Comparison of ENCODE assay signal across 8 mouse cellular contexts in genomic region chr4:108779763-108780056, GRCm38 (mm10). TPM values are rescaled to one million over a fixed set of nuclear protein-coding genes. Genes with fewer than 3 reads are reported as not detected.
A peak's percentile ranks its signal among the peaks of the same experiment; 100 is the strongest.
DNase-seq lines count a peak whose midpoint lies in the region; ATAC-seq and TF ChIP-seq lines count a peak whose summit lies in the region.

No protein-coding gene starts in this region.

- peak overlapping the region; percentile 94 for H3K27ac ChIP-seq in heart, embryonic 11.5 days (ENCODE audit: low read depth, low read length)
- H3K27ac ChIP-seq in CH12.LX (ENCODE audit: insufficient read depth, low read depth): no peak overlapping the region
- peak overlapping the region; percentile 98 for H3K27ac ChIP-seq in forebrain, embryonic 12.5 days
- H3K27ac ChIP-seq in liver, postnatal 0 days (ENCODE audit: low read depth): peak overlapping the region; percentile 85

- H3K9ac ChIP-seq in heart, embryonic 11.5 days (ENCODE audit: low read depth, low read length): peak overlapping the region; percentile 95
- peak overlapping the region; percentile 25 for H3K9ac ChIP-seq in CH12.LX (ENCODE audit: insufficient read depth, low read depth)
- H3K9ac ChIP-seq in forebrain, embryonic 12.5 days: peak overlapping the region; percentile 98
- peak overlapping the region; percentile 72 for H3K9ac ChIP-seq in liver, postnatal 0 days (replicated peaks)

- dilution Hi-C loops in CH12.LX (cut with MboI; ENCODE audit: extremely low pct_ligation_motif_present, extremely low pct_unique_long_range_greater_than_20kb, low sequenced_read_pairs): no loop called here

- 2% methylated on average over 7 of the region's 7 CpGs for WGBS in heart, embryonic 11.5 days (ENCODE audit: insufficient replicate concordance)
- 0% methylated on average over 7 of the region's 7 CpGs for WGBS in forebrain, embryonic 12.5 days
- 3% methylated on average over 7 of the region's 7 CpGs for WGBS in liver, postnatal 0 days (ENCODE audit: insufficient replicate concordance)

- H3K4me3 ChIP-seq in heart, embryonic 11.5 days (ENCODE audit: low read depth, low read length): peak overlapping the region; percentile 80
- peak overlapping the region; percentile 50 to 61 (median 61) for H3K4me3 ChIP-seq in CH12.LX (replicated peaks in 1 of 3; ENCODE audit: low read depth in 2 of 3, low read length in 2 of 3, poor library complexity in 1 of 3)
- H3K4me3 ChIP-seq in forebrain, embryonic 12.5 days (replicated peaks): peak overlapping the region; percentile 89
- H3K4me3 ChIP-seq in liver, postnatal 0 days (ENCODE audit: low read depth, low read length): peak overlapping the region; percentile 68

- intact Hi-C loops in heart, postnatal 14 days (cut with DNase I): loop anchor here (5.0 kb wide), 2 partner anchors 53 to 82 kb away; partner anchors contain the start of genes Btf3l4 and Txndc12

- ATAC-seq in heart, embryonic 11.5 days (replicated peaks; ENCODE audit: insufficient number of reproducible peaks, low FRiP score, low TSS enrichment): peak; percentile 53
- ATAC-seq in forebrain, embryonic 12.5 days (ENCODE audit: low FRiP score): no peak
- ATAC-seq in liver, postnatal 0 days: no peak

- TF ChIP-seq RAD21 in CH12.LX (IDR thresholded peaks at IDR 0.05; ENCODE audit: low read depth, low read length): no peak

- no peak for TF ChIP-seq CTCF in CH12.LX (conservative IDR thresholded peaks at IDR 0.05 in 1 of 2, IDR thresholded peaks at IDR 0.05 in 1 of 2; ENCODE audit: low read depth in 2 of 2, low read length in 2 of 2)
- no peak for TF ChIP-seq CTCF in liver, postnatal 0 days (IDR thresholded peaks at IDR 0.05; ENCODE audit: low read depth)

- peak overlapping the region; percentile 78 for H3K4me2 ChIP-seq in heart, embryonic 11.5 days
- no peak overlapping the region for H3K4me2 ChIP-seq in CH12.LX (ENCODE audit: insufficient read depth, low read depth, poor library complexity, severe bottlenecking)
- peak overlapping the region; percentile 69 for H3K4me2 ChIP-seq in forebrain, embryonic 12.5 days
- H3K4me2 ChIP-seq in liver, postnatal 0 days (ENCODE audit: low read depth, low read length): peak overlapping the region; percentile 88

- no peaks in the 10 kb centered on the region for H3K36me3 ChIP-seq in heart, embryonic 11.5 days (ENCODE audit: control insufficient read depth, insufficient read depth, low read length)
- no peaks in the 10 kb centered on the region for H3K36me3 ChIP-seq in CH12.LX (replicated peaks in 1 of 2; ENCODE audit: control insufficient read depth in 1 of 2, insufficient read depth in 1 of 2, low read length in 1 of 2)
- no peaks in the 10 kb centered on the region for H3K36me3 ChIP-seq in forebrain, embryonic 12.5 days (replicated peaks)
- no peaks in the 10 kb centered on the region for H3K36me3 ChIP-seq in liver, postnatal 0 days (replicated peaks; ENCODE audit: insufficient read depth, low read length)

- no peak for TF ChIP-seq EP300 in CH12.LX (IDR thresholded peaks at IDR 0.05; ENCODE audit: low read length)
- no peak for TF ChIP-seq EP300 in liver, postnatal 0 days (IDR thresholded peaks at IDR 0.05; ENCODE audit: low read depth)

- no peaks in the 10 kb centered on the region for H3K27me3 ChIP-seq in heart, embryonic 11.5 days (ENCODE audit: control insufficient read depth, insufficient read depth, low read length)
- peaks cover 12% of the 10 kb centered on the region for H3K27me3 ChIP-seq in CH12.LX (replicated peaks)
- no peaks in the 10 kb centered on the region for H3K27me3 ChIP-seq in forebrain, embryonic 12.5 days
- peaks cover 8% of the 10 kb centered on the region; the same call in 1 of the 2 replicates for H3K27me3 ChIP-seq in liver, postnatal 0 days (ENCODE audit: insufficient read depth, low read length)

- H3K79me2 ChIP-seq in CH12.LX (replicated peaks; ENCODE audit: control insufficient read depth, extremely low read depth, insufficient read depth, poor library complexity, severe bottlenecking): no peaks in the 10 kb centered on the region

- in situ Hi-C loops in CH12.LX (cut with MboI; ENCODE audit: low pct_ligation_motif_present, low pct_unique_long_range_greater_than_20kb, low sequenced_read_pairs): loop anchor here (10.0 kb wide), 1 partner anchor 85 kb away; no protein-coding TSS in a partner anchor

- no peaks in the 10 kb centered on the region for H3K4me1 ChIP-seq in heart, embryonic 11.5 days (ENCODE audit: control insufficient read depth, insufficient read depth, low read length)
- H3K4me1 ChIP-seq in CH12.LX (ENCODE audit: control insufficient read depth in 1 of 2, insufficient read depth in 2 of 2): peaks cover 2 to 19% of the 10 kb centered on the region in 2 experiments; a peak in 3 of 4 replicates
- peaks cover 11% of the 10 kb centered on the region for H3K4me1 ChIP-seq in forebrain, embryonic 12.5 days
- H3K4me1 ChIP-seq in liver, postnatal 0 days (ENCODE audit: insufficient read depth): no peaks in the 10 kb centered on the region; the same call in 1 of the 2 replicates

- H3K9me3 ChIP-seq in heart, embryonic 11.5 days (replicated peaks; ENCODE audit: control insufficient read depth, low read length): no peaks in the 10 kb centered on the region
- H3K9me3 ChIP-seq in CH12.LX (replicated peaks; ENCODE audit: low read length): no peaks in the 10 kb centered on the region
- no peaks in the 10 kb centered on the region for H3K9me3 ChIP-seq in forebrain, embryonic 12.5 days
- H3K9me3 ChIP-seq in liver, postnatal 0 days (ENCODE audit: low read length): no peaks in the 10 kb centered on the region

- DNase-seq in heart, postnatal 14 days: no peak
- no peak for DNase-seq in CH12.LX (ENCODE audit: extremely low read depth)
- no peak for DNase-seq in liver, postnatal 0 days
- no peak for DNase-seq in ovary, postnatal 36 days (ENCODE audit: low spot score)
- no peak for DNase-seq in thymus, postnatal 4 days
- DNase-seq in urinary bladder, adult 18-20 months (ENCODE audit: low spot score in 2 of 2): no peak

- TF ChIP-seq POLR2A in CH12.LX (IDR thresholded peaks at IDR 0.05; ENCODE audit: low read depth, low read length): no peak

TF ChIP-seq in CH12.LX, 34 proteins besides CTCF, POLR2A, EP300 and RAD21:
- TF ChIP-seq ZNF384 (IDR thresholded peaks at IDR 0.05; ENCODE audit: low read depth, low read length): no peak
- no peak for TF ChIP-seq IRF4 (IDR thresholded peaks at IDR 0.05; ENCODE audit: low read depth, low read length)
- TF ChIP-seq USF2 (conservative IDR thresholded peaks at IDR 0.05; ENCODE audit: low read depth, low read length): no peak
- TF ChIP-seq MYC (IDR thresholded peaks at IDR 0.05; ENCODE audit: low read depth, low read length): no peak
- TF ChIP-seq POLR2AphosphoS2 (IDR thresholded peaks at IDR 0.05; ENCODE audit: low read depth, low read length): no peak
- no peak for TF ChIP-seq GABPA (IDR thresholded peaks at IDR 0.05; ENCODE audit: insufficient replicate concordance, low read depth, low read length)
- TF ChIP-seq RCOR1 (conservative IDR thresholded peaks at IDR 0.05; ENCODE audit: low read depth, low read length): no peak
- no peak for TF ChIP-seq BHLHE40 (IDR thresholded peaks at IDR 0.05; ENCODE audit: low read depth, low read length)
- no peak for TF ChIP-seq KAT2A (IDR thresholded peaks at IDR 0.05; ENCODE audit: insufficient replicate concordance, low read length)
- TF ChIP-seq E2F4 (IDR thresholded peaks at IDR 0.05; ENCODE audit: insufficient replicate concordance, low read depth, low read length): no peak
- TF ChIP-seq HCFC1 (IDR thresholded peaks at IDR 0.05; ENCODE audit: low read depth, low read length): no peak
- no peak for TF ChIP-seq SMC3 (IDR thresholded peaks at IDR 0.05; ENCODE audit: low read depth, low read length)
- TF ChIP-seq PAX5 (IDR thresholded peaks at IDR 0.05; ENCODE audit: low read length): no peak
- TF ChIP-seq JUN (IDR thresholded peaks at IDR 0.05; ENCODE audit: insufficient read depth, low read depth, low read length): no peak
- TF ChIP-seq ZMIZ1 (IDR thresholded peaks at IDR 0.05; ENCODE audit: low read depth, low read length): no peak
- no peak for TF ChIP-seq ZKSCAN1 (IDR thresholded peaks at IDR 0.05; ENCODE audit: borderline replicate concordance, low read depth, low read length)

RNA-seq across cellular contexts. Expression of gene Zfyve9, which starts 0.9 kb away (rescaled TPM):
- polyA plus RNA-seq in heart, embryonic 11.5 days (2014; fragmentation: Nextera tagmentation; extraction: Ambion mirVana): 2.2 and 4.4 TPM in 2 replicates
- 10 to 100 TPM; 23.1 to 24.2 TPM for total RNA-seq in heart, postnatal 14 days (2021)
- total RNA-seq in CH12.LX (2012; rRNA removed) (2.5 and 2.8 TPM in 2 replicates), CH12.LX (2014; rRNA removed) (0.83 and 0.89 TPM in 2 replicates)
- polyA plus RNA-seq in CH12.LX (2012; ENCODE audit: insufficient read length, low read depth): 1.6 and 1.7 TPM in 2 replicates
- polyA plus RNA-seq in forebrain, embryonic 12.5 days (2016; fragmentation: Nextera tagmentation; extraction: Ambion mirVana): 5.4 and 5.9 TPM in 2 replicates
- 0.95 and 0.97 TPM in 2 replicates for polyA plus RNA-seq in liver, postnatal 0 days (2015; fragmentation: Nextera tagmentation; extraction: Ambion mirVana)

RNA-seq across cellular contexts. Expression of gene Btf3l4, which starts 53.7 kb away (rescaled TPM):
- 157 and 162 TPM in 2 replicates for polyA plus RNA-seq in heart, embryonic 11.5 days (2014; fragmentation: Nextera tagmentation; extraction: Ambion mirVana)
- total RNA-seq in heart, postnatal 14 days (2021): 10 to 100 TPM; 75.5 to 84.6 TPM
- total RNA-seq in CH12.LX (2012; rRNA removed) (32.1 and 33.3 TPM in 2 replicates), CH12.LX (2014; rRNA removed) (52.7 and 70.5 TPM in 2 replicates)
- polyA plus RNA-seq in CH12.LX (2012; ENCODE audit: insufficient read length, low read depth): 67.6 and 74.5 TPM in 2 replicates
- polyA plus RNA-seq in forebrain, embryonic 12.5 days (2016; fragmentation: Nextera tagmentation; extraction: Ambion mirVana): 254 and 266 TPM in 2 replicates
- 56.9 and 64.1 TPM in 2 replicates for polyA plus RNA-seq in liver, postnatal 0 days (2015; fragmentation: Nextera tagmentation; extraction: Ambion mirVana)

RNA-seq across cellular contexts. Expression of gene Txndc12, which starts 54.7 kb away (rescaled TPM):
- polyA plus RNA-seq in heart, embryonic 11.5 days (2014; fragmentation: Nextera tagmentation; extraction: Ambion mirVana): 123 and 132 TPM in 2 replicates
- 10 to 100 TPM; 30.4 to 38.0 TPM for total RNA-seq in heart, postnatal 14 days (2021)
- total RNA-seq in CH12.LX (2012; rRNA removed) (35.9 and 45.5 TPM in 2 replicates), CH12.LX (2014; rRNA removed) (61.4 and 62.3 TPM in 2 replicates)
- polyA plus RNA-seq in CH12.LX (2012; ENCODE audit: insufficient read length, low read depth): 44.1 and 52.7 TPM in 2 replicates
- 96.1 and 96.6 TPM in 2 replicates for polyA plus RNA-seq in forebrain, embryonic 12.5 days (2016; fragmentation: Nextera tagmentation; extraction: Ambion mirVana)
- 43.1 and 44.2 TPM in 2 replicates for polyA plus RNA-seq in liver, postnatal 0 days (2015; fragmentation: Nextera tagmentation; extraction: Ambion mirVana)

Comparison
In these comparisons a context has a peak if more than half of its experiments do, and no peak if none do; other contexts are left out.
1. H3K9ac ChIP-seq: peak in every context shown above with its lines; median percentile 98 in forebrain, embryonic 12.5 days; 95 in heart, embryonic 11.5 days; 72 in liver, postnatal 0 days; 25 in CH12.LX.